Mouse (Mus musculus): ENCODE data around the gene Bag5. TPM values are rescaled to one million over a fixed set of nuclear protein-coding genes. Genes with fewer than 3 reads are reported as not detected.

Gene Bag5
- 60.4 and 62.3 TPM in 2 replicates for polyA plus RNA-seq (2016; fragmentation: Nextera tagmentation; extraction: Ambion mirVana)

DNA sequence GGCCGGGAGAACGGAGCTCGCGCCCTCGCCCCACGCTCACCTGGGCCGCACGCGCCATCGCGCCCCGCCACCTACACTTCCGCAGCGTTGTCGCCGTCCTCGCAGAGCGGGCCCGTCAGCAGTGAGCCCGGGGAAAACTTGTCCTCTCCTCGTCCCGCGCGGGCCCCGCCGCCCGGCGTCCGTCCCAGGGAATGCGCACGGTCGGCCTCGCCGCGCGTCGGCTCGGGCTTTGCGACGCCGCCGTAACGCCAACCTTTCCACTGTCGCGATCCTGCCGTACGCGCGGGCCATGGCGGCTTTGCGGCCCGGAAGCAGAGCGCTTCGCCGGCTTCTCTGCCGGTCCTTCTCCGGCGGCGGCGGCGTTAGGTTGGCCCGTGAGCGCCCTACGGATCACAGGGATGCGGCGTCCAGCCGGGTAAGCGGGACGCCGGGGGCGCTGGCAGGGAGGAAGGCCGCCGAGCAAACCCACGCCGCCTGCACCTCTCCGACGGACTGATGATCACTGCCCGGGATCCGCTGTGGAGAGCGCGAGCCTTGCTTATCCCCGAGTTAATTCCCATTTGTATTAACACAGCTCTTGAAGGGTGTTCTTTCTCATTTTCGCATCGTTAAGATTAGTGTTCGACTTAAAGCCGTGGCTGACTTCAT, at the start of gene Bag5, which contains the start of gene Apopt1:
TSS of gene Bag5 (minus strand) at position 254 of the 648 bp plus-strand sequence.
TSS of gene Apopt1 (plus strand) at position 258 of the 648 bp plus-strand sequence.
- Histone ChIP-seq H3K4me3 (peak within 1 kb of the TSS; percentile 100), H3K9me3 (replicated peaks) (no peaks in the 10 kb centered on the region), H3K27me3 (no peaks in the 10 kb centered on the region), H3K9ac (peak within 1 kb of the TSS; percentile 98), H3K4me2 (replicated peaks) (peak within 1 kb of the TSS; percentile 75), H3K36me3 (peaks cover 36% of the 10 kb centered on the region), H3K4me1 (peaks cover 26% of the 10 kb centered on the region), H3K27ac (peak within 1 kb of the TSS; percentile 86)
- 1% methylated on average over 74 of the region's 86 CpGs for WGBS
- ATAC-seq (ENCODE audit: low FRiP score): peak; percentile 94

DNA sequence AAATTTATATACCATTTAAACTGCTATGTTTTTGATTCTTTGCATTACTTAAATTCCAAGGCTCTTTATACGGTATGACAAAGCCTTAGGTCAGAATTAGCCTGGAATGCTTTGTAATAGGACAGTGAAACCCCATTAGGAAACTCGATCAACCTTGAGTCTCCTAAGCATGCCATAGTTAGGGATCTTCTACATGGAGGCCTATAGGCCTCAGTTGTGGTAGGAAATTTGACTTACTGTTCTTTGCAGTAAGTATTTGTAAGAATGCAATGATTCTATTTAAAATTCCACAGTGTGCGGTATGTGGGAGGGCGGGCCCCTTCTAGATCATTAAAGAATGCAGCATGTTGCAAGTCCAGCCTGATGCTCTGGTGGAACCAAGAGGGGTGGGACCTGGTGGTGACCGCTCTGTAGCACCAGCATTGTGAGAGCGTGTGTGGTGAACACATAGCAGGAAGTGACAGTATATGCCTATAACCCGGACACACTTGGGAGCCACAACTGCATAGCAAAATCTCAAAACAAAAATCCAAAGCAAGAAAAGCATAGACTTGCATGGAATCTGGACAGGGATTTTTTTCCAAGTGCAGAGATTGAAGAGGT, 47.4 kb upstream of the Bag5 start:
- H3K4me2 ChIP-seq (replicated peaks): peak overlapping the region; percentile 97
- peak overlapping the region; percentile 94 for H3K4me3 ChIP-seq
- H3K4me1 ChIP-seq: peaks cover 41% of the 10 kb centered on the region
- ATAC-seq (ENCODE audit: low FRiP score): no peak
- no peak overlapping the region for H3K27ac ChIP-seq
- H3K9ac ChIP-seq: 0 out of 2 replicates have a peak overlapping the region, but pooled peaks have one; percentile 98
- 75% methylated on average over 7 of the region's 7 CpGs for WGBS
- peaks cover 8% of the 10 kb centered on the region; the same call in 1 of the 2 replicates for H3K36me3 ChIP-seq
- H3K9me3 ChIP-seq (replicated peaks): no peaks in the 10 kb centered on the region
- H3K27me3 ChIP-seq: no peaks in the 10 kb centered on the region

DNA sequence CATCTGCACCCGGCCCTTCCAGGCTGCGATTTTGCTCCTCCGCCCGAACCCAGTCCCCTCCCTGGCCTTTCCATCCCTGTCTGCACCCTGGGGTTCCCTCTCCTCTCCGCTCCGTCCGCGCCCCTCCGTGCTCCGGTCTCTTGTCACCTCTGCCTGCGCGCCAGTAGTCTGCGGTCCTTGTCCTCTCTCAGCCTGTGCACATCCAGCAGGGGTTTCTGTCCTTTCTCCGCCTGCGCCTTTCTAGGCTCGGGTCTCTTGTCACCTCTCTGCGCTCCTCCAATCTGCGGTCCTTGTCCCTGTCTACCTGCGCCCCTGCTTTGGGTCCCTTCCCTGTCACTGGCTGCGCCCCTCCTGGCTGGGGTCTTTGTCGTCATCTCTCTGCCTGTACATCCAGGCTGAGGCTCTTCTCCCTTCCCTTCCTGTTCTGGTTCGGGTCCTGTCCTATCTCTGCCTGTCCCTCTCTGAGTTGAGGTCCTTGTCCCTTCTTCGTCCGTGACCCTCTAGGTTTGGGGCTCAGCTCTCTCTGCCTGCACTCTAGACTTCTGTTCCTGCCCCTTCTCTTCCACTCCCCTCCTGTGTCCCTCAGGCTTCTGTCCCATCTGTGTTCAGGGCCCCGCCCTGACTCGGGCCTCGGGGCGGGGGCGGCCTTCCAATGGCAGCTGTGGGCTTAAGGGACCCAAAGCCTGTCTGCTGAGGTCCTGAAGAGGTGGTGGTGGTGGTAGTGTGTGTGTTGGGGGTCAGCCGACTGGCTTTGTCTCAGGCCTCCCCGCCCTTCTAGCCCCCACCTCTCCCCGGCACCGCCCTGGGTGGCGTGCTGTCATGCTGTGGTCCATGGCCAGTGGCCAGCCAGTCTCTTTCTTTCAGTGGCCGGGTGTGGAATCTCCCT, 46.4 kb upstream of the Bag5 start:
- Histone ChIP-seq H3K36me3 (peaks cover 8% of the 10 kb centered on the region; the same call in 1 of the 2 replicates), H3K4me2 (replicated peaks) (peak overlapping the region; percentile 97), H3K4me1 (peaks cover 41% of the 10 kb centered on the region), H3K9me3 (replicated peaks) (no peaks in the 10 kb centered on the region), H3K27me3 (no peaks in the 10 kb centered on the region), H3K9ac (peak overlapping the region; percentile 98), H3K27ac (peak overlapping the region; percentile 96), H3K4me3 (peak overlapping the region; percentile 94)
- ATAC-seq (ENCODE audit: low FRiP score): peak; percentile 69
- WGBS: under 1% methylated on average over 35 of the region's 35 CpGs

DNA sequence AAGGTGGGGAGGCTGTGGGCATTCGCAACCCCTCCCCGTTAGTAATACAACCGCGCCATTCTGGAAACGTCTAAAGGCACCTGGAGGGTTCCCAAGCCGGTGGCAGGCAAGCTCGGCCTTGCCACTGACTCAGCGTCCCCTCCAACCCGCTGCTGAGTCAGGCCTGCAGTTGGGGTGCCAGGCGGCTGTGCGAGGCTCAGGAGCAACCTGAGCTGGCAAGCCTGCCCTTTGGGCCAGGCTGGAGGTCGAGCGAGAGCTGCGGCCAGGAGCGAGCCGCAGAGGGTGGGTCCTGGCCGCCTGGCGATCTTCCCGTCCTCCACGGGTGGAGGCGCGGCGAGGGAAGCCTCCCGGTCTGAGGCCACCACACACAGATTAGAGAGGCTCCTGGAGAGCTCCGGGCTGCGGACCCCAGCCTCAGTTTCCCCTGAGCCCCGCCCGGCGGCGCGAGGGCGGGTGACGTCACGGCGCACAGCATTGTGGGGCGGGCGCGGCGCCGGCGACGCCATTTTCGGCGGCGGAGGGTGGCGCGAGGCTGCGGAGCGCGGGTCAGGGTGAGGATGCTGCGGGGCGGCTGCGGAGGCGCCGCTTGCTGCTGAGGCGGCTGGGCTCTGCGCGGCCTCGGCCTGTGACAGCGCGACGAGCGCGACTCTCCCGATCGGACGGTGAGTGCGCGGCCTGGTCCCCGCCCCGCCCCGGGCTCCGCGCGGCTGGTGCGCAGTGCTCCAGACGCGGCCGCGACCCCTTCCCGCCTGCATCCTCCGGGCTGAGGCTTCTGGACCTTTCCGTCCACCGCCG, 45.5 kb upstream of the Bag5 start, which contains the start of gene Klc1:
TSS of gene Klc1 (plus strand) at position 469 of the 795 bp plus-strand sequence.
- Histone ChIP-seq H3K4me2 (replicated peaks) (peak within 1 kb of the TSS; percentile 97), H3K27me3 (no peaks in the 10 kb centered on the region), H3K36me3 (peaks cover 8% of the 10 kb centered on the region; the same call in 1 of the 2 replicates), H3K4me1 (peaks cover 41% of the 10 kb centered on the region), H3K27ac (peak within 1 kb of the TSS; percentile 96), H3K9me3 (replicated peaks) (no peaks in the 10 kb centered on the region), H3K4me3 (peak within 1 kb of the TSS; percentile 94), H3K9ac (peak within 1 kb of the TSS; percentile 98)
- under 1% methylated on average over 78 of the region's 85 CpGs for WGBS
- ATAC-seq (ENCODE audit: low FRiP score): peak; percentile 79

DNA sequence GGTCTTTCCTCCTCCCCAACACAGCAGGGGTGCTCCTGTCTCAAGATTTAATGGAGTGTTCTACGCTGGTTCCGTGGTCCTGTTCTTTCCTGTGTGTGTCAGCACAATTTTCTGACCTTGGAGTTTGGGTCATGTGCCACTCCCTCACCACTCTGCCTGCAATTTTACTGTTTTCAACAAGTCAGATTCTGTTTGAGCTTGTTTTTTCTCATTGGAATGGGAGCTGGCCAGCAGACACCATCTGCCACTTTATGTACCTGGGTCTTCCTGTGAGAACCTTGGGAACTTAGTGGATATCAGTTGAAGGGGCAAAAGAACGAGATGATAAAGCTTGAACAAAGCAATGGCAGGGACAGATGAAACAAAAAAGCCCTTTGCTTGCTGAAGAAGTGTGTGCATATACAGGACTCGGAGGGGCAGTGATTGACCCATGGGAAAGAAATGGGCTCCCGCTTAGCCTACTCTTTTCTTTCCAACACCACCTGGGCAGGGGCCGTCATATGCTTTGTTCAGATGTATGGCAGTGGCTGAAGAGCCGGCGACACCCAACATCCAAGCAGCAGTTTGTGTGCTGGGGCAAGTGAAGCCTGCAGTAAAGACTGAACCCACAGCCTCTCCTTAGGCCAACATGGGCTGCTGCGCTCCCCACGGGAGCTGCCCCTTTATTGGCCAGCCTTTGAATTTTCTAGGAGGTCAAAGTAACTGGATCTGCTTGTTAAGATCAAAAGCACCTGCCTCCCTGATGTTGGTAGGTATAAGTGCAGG, 44.7 kb upstream of the Bag5 start:
- Histone ChIP-seq H3K36me3 (0 out of 2 replicates have a peak, but pooled peaks cover 3% of the 10 kb centered on the region), H3K27me3 (no peaks in the 10 kb centered on the region), H3K4me2 (replicated peaks) (peak overlapping the region; percentile 97), H3K9me3 (replicated peaks) (no peaks in the 10 kb centered on the region), H3K9ac (peak overlapping the region; percentile 98), H3K4me3 (peak overlapping the region; percentile 94), H3K27ac (peak overlapping the region; percentile 96; the same call in 1 of the 2 replicates), H3K4me1 (peaks cover 37% of the 10 kb centered on the region)
- ATAC-seq (ENCODE audit: low FRiP score): no peak
- 43% methylated on average over 10 of the region's 10 CpGs for WGBS

DNA sequence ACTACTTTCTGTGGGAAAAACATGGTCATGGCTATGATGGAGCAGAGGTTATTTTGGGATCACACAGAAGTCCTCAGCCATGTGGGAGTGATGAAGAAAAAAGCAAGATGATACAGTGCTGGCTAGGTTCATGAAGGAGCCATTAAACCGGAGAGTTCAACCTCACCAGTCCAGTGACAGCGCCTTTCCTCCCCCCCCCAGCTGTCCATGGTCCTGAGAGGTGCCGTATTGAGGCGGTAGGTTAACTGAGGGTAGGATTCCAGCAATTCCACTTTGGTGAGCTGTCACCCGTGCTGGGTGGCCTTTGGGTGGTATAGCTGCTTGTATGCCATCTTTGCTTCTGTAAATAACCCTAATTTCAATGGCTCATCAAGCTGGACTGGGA, 43.6 kb upstream of the Bag5 start:
- ATAC-seq (ENCODE audit: low FRiP score): no peak
- Histone ChIP-seq H3K4me2 (replicated peaks) (no peak overlapping the region), H3K27me3 (no peaks in the 10 kb centered on the region), H3K4me3 (no peak overlapping the region), H3K36me3 (no peaks in the 10 kb centered on the region), H3K9me3 (replicated peaks) (no peaks in the 10 kb centered on the region), H3K4me1 (peaks cover 27% of the 10 kb centered on the region), H3K9ac (no peak overlapping the region), H3K27ac (no peak overlapping the region)
- 57% methylated on average over 5 of the region's 5 CpGs for WGBS

DNA sequence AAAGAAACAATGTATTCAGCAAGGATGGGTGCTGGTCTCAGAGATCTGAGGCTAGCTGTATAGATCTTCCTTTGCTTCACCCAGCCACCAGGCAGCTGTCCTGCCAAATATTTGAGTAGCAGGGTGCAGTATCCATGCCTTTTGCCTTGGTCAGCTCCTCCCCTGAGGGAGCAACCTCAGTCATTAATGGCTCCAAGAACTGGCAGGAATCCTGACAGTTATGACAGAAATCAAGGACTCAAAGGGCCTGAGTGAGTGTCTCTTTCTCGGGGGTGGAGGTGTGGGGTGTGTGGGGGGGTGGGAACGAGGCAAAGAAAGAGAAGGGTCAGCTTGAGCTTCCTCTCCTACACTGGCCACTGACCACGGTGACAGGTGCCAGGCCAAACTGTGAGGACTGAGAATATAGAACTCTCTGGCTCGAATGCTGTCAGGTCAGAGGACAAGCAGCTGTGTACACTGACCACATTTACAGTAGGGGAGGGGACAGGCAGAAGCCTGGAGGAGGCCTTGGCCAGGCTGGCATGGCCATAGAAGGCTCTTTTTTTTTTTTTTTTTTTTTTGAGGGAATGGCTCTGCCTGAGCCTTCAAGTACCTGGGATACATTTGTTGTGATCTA, 43.1 kb upstream of the Bag5 start:
- ATAC-seq (ENCODE audit: low FRiP score): no peak
- Histone ChIP-seq H3K4me1 (peaks cover 24% of the 10 kb centered on the region), H3K27me3 (no peaks in the 10 kb centered on the region), H3K27ac (no peak overlapping the region), H3K9me3 (replicated peaks) (no peaks in the 10 kb centered on the region), H3K4me3 (no peak overlapping the region), H3K4me2 (replicated peaks) (no peak overlapping the region), H3K9ac (no peak overlapping the region), H3K36me3 (no peaks in the 10 kb centered on the region)
- 61% methylated on average over 4 of the region's 4 CpGs for WGBS

DNA sequence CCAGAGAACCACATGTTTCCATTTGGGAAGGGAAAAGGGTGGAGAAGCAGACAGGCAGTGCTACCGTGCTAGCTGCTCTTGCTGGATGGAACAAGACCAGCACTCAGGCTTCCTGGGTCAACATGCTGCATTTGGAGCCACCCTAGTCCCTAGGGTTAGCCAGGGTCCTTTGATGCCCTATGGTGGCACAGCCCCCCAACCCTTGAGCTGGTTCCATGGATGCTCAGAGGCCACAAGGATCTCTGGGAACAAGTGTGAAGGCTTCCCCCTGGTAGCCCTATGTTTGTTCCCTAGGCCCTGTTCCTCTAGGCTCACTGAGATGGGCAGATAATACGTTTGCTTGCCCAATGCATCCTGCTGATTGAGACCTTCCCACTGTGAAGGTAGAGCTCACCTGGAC, 42.2 kb upstream of the Bag5 start:
- Histone ChIP-seq H3K4me2 (replicated peaks) (no peak overlapping the region), H3K4me3 (no peak overlapping the region), H3K27me3 (no peaks in the 10 kb centered on the region), H3K9me3 (replicated peaks) (no peaks in the 10 kb centered on the region), H3K36me3 (no peaks in the 10 kb centered on the region), H3K4me1 (peaks cover 16% of the 10 kb centered on the region), H3K9ac (no peak overlapping the region), H3K27ac (no peak overlapping the region)
- 66% methylated on average over 2 of the region's 2 CpGs for WGBS
- no peak for ATAC-seq (ENCODE audit: low FRiP score)

DNA sequence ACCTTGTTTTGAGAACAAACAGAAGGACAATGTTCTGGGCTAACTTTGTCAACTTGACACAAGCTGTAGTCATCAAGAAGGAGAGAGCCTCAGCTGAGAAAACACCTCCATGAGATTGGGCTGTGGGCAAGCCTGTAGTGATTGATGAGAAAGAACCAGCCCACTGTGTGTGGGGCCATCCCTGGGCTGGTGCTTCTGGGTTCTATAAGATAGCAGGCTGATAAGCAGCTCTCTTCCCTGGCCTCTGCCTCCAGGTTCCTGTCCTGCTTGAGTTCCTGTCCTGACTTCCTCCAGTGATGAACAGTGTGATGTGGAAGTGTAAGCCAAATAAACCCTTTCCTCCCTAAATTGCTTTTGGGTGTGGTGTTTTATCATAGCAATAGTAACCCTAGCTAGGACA, 41.7 kb upstream of the Bag5 start:
- Histone ChIP-seq H3K4me2 (replicated peaks) (no peak overlapping the region), H3K9ac (no peak overlapping the region), H3K4me3 (no peak overlapping the region), H3K27me3 (no peaks in the 10 kb centered on the region), H3K4me1 (peaks cover 11% of the 10 kb centered on the region), H3K27ac (no peak overlapping the region), H3K36me3 (no peaks in the 10 kb centered on the region), H3K9me3 (replicated peaks) (no peaks in the 10 kb centered on the region)
- ATAC-seq (ENCODE audit: low FRiP score): no peak

DNA sequence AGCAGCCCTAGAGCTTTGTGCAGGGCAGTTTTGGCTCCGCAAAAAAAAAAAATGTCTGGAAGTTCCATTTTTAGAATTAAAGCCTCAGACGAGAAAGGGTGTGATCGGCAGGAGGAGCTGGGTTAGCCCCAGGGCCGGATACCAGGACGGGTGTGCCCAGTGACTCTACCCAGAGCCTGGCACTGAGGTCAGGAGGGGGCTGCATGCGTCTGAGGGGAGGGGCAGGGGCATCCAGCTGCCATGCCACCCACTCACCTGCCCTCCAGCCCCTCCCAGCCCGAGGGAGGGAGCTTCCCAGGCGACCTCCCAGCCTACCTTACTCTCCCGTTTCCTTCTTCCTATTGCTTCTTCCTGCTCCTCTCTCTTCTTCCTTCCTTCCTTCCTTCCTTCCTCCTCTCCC, 40.3 kb upstream of the Bag5 start:
- H3K9me3 ChIP-seq (replicated peaks): no peaks in the 10 kb centered on the region
- no peaks in the 10 kb centered on the region for H3K36me3 ChIP-seq
- H3K27ac ChIP-seq: no peak overlapping the region
- WGBS: 62% methylated on average over 9 of the region's 9 CpGs
- no peak overlapping the region for H3K9ac ChIP-seq
- peaks cover 7% of the 10 kb centered on the region for H3K4me1 ChIP-seq
- no peak overlapping the region for H3K4me2 ChIP-seq (replicated peaks)
- H3K27me3 ChIP-seq: no peaks in the 10 kb centered on the region
- no peak overlapping the region for H3K4me3 ChIP-seq
- ATAC-seq (ENCODE audit: low FRiP score): no peak

DNA sequence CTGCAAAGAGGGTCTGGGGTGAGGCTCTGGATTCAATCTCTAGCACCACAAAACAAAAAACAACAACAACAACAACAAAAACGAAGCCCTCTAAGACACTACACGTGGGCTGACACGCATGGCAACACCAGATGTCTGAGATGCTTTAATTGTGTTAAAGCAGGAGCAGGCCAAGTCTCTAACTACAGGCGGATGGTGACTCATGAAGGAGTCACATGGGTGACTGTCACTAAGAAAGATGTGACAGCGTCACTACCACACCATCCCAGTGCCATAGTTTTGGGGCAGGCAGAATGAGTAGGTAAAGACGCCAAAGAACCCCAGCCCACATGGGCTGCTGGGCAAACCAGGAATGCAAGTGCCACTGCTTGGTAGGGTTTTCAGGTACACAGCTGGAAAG, 39.4 kb upstream of the Bag5 start:
- ATAC-seq (ENCODE audit: low FRiP score): no peak
- Histone ChIP-seq H3K27me3 (no peaks in the 10 kb centered on the region), H3K36me3 (no peaks in the 10 kb centered on the region), H3K9ac (no peak overlapping the region), H3K4me2 (replicated peaks) (no peak overlapping the region), H3K9me3 (replicated peaks) (no peaks in the 10 kb centered on the region), H3K4me1 (no peaks in the 10 kb centered on the region), H3K27ac (no peak overlapping the region), H3K4me3 (no peak overlapping the region)
- WGBS: 88% methylated on average over 6 of the region's 6 CpGs

Measured in hindbrain, embryonic 12.5 days (tissue).